Mouse (Mus musculus) CH12.LX (cell line): ENCODE measurements around the gene Setd3. TPM values are rescaled to one million over a fixed set of nuclear protein-coding genes. Genes with fewer than 3 reads are reported as not detected.

Experiments
- DNase-seq: peaks from one replicate; pipeline ENCODE4 v3.0.0-alpha.2; 2013; ENCODE audit errors: extremely low read depth
- H3K27ac ChIP-seq: 2 replicates; pipeline ENCODE4 v1.5.1; 2012; ENCODE audit warnings: low read depth, mild to moderate bottlenecking, control low read depth, moderate library complexity; ENCODE audit not compliant: insufficient read depth
- H3K27me3 ChIP-seq: replicated peaks from 2 replicates; pipeline ENCODE3; 2012; ENCODE audit warnings: inconsistent platforms
- H3K36me3 ChIP-seq, 2 experiments: replicated peaks in 1 of 2; 2 replicates each; pipeline versions ENCODE3 to v1.6.1; 2012; ENCODE audit warnings: inconsistent platforms in 1 of 2, low read length in 1 of 2, mild to moderate bottlenecking in 1 of 2, mixed read lengths in 1 of 2, moderate library complexity in 1 of 2; ENCODE audit not compliant: control insufficient read depth in 1 of 2, insufficient read depth in 1 of 2
- H3K4me1 ChIP-seq, 2 experiments: 2 replicates each; pipeline ENCODE4 v1.6.1; 2012; ENCODE audit warnings: inconsistent platforms in 1 of 2, moderate library complexity in 1 of 2; ENCODE audit not compliant: insufficient read depth in 2 of 2, control insufficient read depth in 1 of 2
- H3K4me2 ChIP-seq: 2 replicates; pipeline ENCODE4 v1.6.1; 2012; ENCODE audit warnings: low read depth, mild to moderate bottlenecking, control low read depth; ENCODE audit not compliant: poor library complexity, insufficient read depth, severe bottlenecking
- H3K4me3 ChIP-seq, 3 experiments: fragments of 150-350 bp in 1 of 3; sonication (generic) in 1 of 3; replicated peaks in 1 of 3; 2 replicates each; pipeline versions ENCODE3 to v1.5.1; 2011 to 2012; ENCODE audit warnings: low read depth in 2 of 3, low read length in 2 of 3, mild to moderate bottlenecking in 2 of 3, moderate library complexity in 2 of 3, control low read depth in 1 of 3, improper control_type of control experiment in 1 of 3, inconsistent platforms in 1 of 3, mixed read lengths in 1 of 3; ENCODE audit not compliant: poor library complexity in 1 of 3
- H3K79me2 ChIP-seq: replicated peaks from 2 replicates; pipeline ENCODE4 v1.6.1; 2012; ENCODE audit warnings: mild to moderate bottlenecking, moderate library complexity; ENCODE audit not compliant: control insufficient read depth, poor library complexity, insufficient read depth, severe bottlenecking; ENCODE audit errors: extremely low read depth
- H3K9ac ChIP-seq: 2 replicates; pipeline ENCODE4 v1.6.1; 2012; ENCODE audit warnings: low read depth, mild to moderate bottlenecking, control low read depth, moderate library complexity; ENCODE audit not compliant: insufficient read depth
- H3K9me3 ChIP-seq: replicated peaks from 2 replicates; pipeline ENCODE3; 2012; ENCODE audit warnings: low read length, inconsistent platforms, mixed read lengths
- BHLHE40 ChIP-seq: IDR thresholded peaks from 2 replicates; pipeline ENCODE4 v1.6.1; 2011; ENCODE audit warnings: mild to moderate bottlenecking, low read depth, low read length, improper control_type of control experiment
- CHD1 ChIP-seq: IDR thresholded peaks from 2 replicates; pipeline ENCODE4 v1.6.1; 2012; ENCODE audit warnings: low read depth, low read length, improper control_type of control experiment, inconsistent platforms
- CHD2 ChIP-seq: IDR thresholded peaks from 2 replicates; pipeline ENCODE4 v1.6.1; 2011; ENCODE audit warnings: low read length, improper control_type of control experiment
- CTCF ChIP-seq, 2 experiments: IDR thresholded peaks in 1 of 2; conservative IDR thresholded peaks in 1 of 2; 2 replicates each; pipeline ENCODE4 v1.5.1; 2011 to 2012; ENCODE audit warnings: low read depth in 2 of 2, low read length in 2 of 2, improper control_type of control experiment in 1 of 2, inconsistent platforms in 1 of 2, mild to moderate bottlenecking in 1 of 2, moderate library complexity in 1 of 2
- ETS1 ChIP-seq: conservative IDR thresholded peaks from 2 replicates; pipeline ENCODE4 v1.6.1; 2012; ENCODE audit warnings: low read depth, mild to moderate bottlenecking, inconsistent platforms, low read length, improper control_type of control experiment, moderate library complexity
- GABPA ChIP-seq: IDR thresholded peaks from 2 replicates; pipeline ENCODE4 v1.6.1; 2012; ENCODE audit warnings: low read depth, low read length, improper control_type of control experiment, inconsistent platforms; ENCODE audit not compliant: insufficient replicate concordance
- HCFC1 ChIP-seq: IDR thresholded peaks from 2 replicates; pipeline ENCODE4 v1.6.1; 2012; ENCODE audit warnings: low read depth, mild to moderate bottlenecking, inconsistent platforms, low read length, improper control_type of control experiment
- JUND ChIP-seq: conservative IDR thresholded peaks from 2 replicates; pipeline ENCODE4 v1.6.1; 2011; ENCODE audit warnings: low read depth, low read length, improper control_type of control experiment
- KAT2A ChIP-seq: IDR thresholded peaks from 2 replicates; pipeline ENCODE4 v1.6.1; 2012; ENCODE audit warnings: low read length, improper control_type of control experiment, inconsistent platforms; ENCODE audit not compliant: insufficient replicate concordance
- MAX ChIP-seq: IDR thresholded peaks from 2 replicates; pipeline ENCODE4 v1.6.1; 2011; ENCODE audit warnings: low read length, improper control_type of control experiment
- MEF2A ChIP-seq: IDR thresholded peaks from 2 replicates; pipeline ENCODE4 v1.6.1; 2014; ENCODE audit warnings: low read depth, mild to moderate bottlenecking, inconsistent platforms, low read length, improper control_type of control experiment, borderline replicate concordance
- MYC ChIP-seq: IDR thresholded peaks from 2 replicates; pipeline ENCODE4 v1.6.1; 2011; ENCODE audit warnings: low read depth, mild to moderate bottlenecking, improper control_type of control experiment, low read length
- NELFE ChIP-seq: IDR thresholded peaks from 2 replicates; pipeline ENCODE4 v1.6.1; 2011; ENCODE audit warnings: low read depth, low read length, improper control_type of control experiment
- NRF1 ChIP-seq: IDR thresholded peaks from 2 replicates; pipeline ENCODE4 v1.6.1; 2014; ENCODE audit warnings: low read depth, mild to moderate bottlenecking, inconsistent platforms, low read length, improper control_type of control experiment, moderate library complexity
- POLR2AphosphoS2 ChIP-seq: IDR thresholded peaks from 2 replicates; pipeline ENCODE4 v1.6.1; 2011; ENCODE audit warnings: low read depth, low read length, improper control_type of control experiment
- SMC3 ChIP-seq: IDR thresholded peaks from 2 replicates; pipeline ENCODE4 v1.6.1; 2011; ENCODE audit warnings: low read depth, low read length, improper control_type of control experiment
- TCF12 ChIP-seq: IDR thresholded peaks from 2 replicates; pipeline ENCODE4 v1.6.1; 2014; ENCODE audit warnings: low read depth, mild to moderate bottlenecking, inconsistent platforms, low read length, improper control_type of control experiment
- UBTF ChIP-seq: IDR thresholded peaks from 2 replicates; pipeline ENCODE4 v1.6.1; 2012; ENCODE audit warnings: low read depth, mild to moderate bottlenecking, inconsistent platforms, low read length, improper control_type of control experiment, moderate library complexity
- USF1 ChIP-seq: IDR thresholded peaks from 2 replicates; pipeline ENCODE4 v1.6.1; 2014; ENCODE audit warnings: low read depth, mild to moderate bottlenecking, inconsistent platforms, low read length, improper control_type of control experiment
- USF2 ChIP-seq: conservative IDR thresholded peaks from 2 replicates; pipeline ENCODE4 v1.6.1; 2011; ENCODE audit warnings: low read depth, low read length, improper control_type of control experiment
- ZKSCAN1 ChIP-seq: IDR thresholded peaks from 2 replicates; pipeline ENCODE4 v1.6.1; 2012; ENCODE audit warnings: low read depth, inconsistent platforms, low read length, improper control_type of control experiment, borderline replicate concordance
- ZMIZ1 ChIP-seq: IDR thresholded peaks from 2 replicates; pipeline ENCODE4 v1.6.1; 2012; ENCODE audit warnings: low read depth, mild to moderate bottlenecking, inconsistent platforms, low read length, improper control_type of control experiment
- dilution Hi-C: fragments of 300-500 bp; cut with MboI; formaldehyde crosslinking; loops from 2 replicates; pipeline ENCODE4 v1.14.3; 2020; ENCODE audit warnings: low sequenced_read_pairs; ENCODE audit not compliant: extremely low pct_unique_long_range_greater_than_20kb, extremely low pct_ligation_motif_present
- in situ Hi-C: fragments of 300-500 bp; cut with MboI; formaldehyde crosslinking; loops from 3 replicates; pipeline ENCODE4 v1.14.3; 2019; ENCODE audit warnings: low sequenced_read_pairs, low pct_ligation_motif_present, low pct_unique_long_range_greater_than_20kb, mixed read lengths
- polyA plus RNA-seq: library from polyadenylated mRNA; unstranded; fragments of >175 nt; gene quantifications from 2 replicates; pipeline ENCODE4 v1.2.1, GENCODE M21; 2012; ENCODE audit warnings: low read depth; ENCODE audit not compliant: insufficient read length
- total RNA-seq, 2 experiments: library from RNA; depleted of rRNA; stranded (reverse); fragments of 300-350 nt in 1 of 2; fragments of >200 nt in 1 of 2; gene quantifications; 2 replicates each; pipeline ENCODE4 v1.2.3; 2012 to 2014

The Setd3 gene
- total and polyA plus RNA-seq, 3 experiments: 44.3 to 65.9 (median 55.8) TPM

DNA sequence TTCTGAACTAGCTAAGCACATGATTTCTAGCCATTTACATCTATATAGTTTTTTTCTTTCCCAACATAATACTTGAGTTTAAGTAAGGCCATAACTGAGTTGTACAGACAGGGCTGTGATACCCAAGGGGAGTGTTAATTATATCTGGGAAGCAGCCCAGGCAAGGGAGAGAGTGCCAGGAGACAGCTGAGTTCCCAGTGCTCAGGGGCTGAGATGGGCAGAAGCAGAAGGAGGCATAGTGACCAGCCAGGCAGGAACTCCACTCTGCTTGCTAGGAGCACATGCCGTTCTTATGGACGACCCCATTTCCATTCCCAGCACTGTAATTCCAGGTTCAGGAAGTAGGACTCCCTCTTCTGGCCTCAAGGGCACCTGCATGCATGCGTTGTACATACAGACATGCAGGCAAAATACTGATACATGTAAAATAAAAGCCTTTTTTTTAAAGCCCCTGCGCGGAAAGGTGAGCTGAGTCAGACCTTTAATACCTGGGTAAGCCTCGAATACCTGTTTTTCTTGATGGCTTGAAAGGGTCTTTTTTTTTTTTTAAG is 8.5 kb upstream of the Setd3 start:
- Histone ChIP-seq H3K4me2 (no peak overlapping the region), H3K4me1 (peaks cover 0 to 4% of the 10 kb centered on the region in 2 experiments; a peak in 1 of 4 replicates), H3K36me3 (peaks cover 76 to 92% of the 10 kb centered on the region in 2 experiments), H3K4me3 (no peak overlapping the region), H3K27me3 (no peaks in the 10 kb centered on the region), H3K79me2 (peaks cover 26% of the 10 kb centered on the region), H3K27ac (no peak overlapping the region), H3K9me3 (no peaks in the 10 kb centered on the region), H3K9ac (no peak overlapping the region)
- no peak for TF ChIP-seq MYC
- peak in 1 of 2 experiments; percentile 18; a peak in 1 of 4 replicates for TF ChIP-seq CTCF (conservative IDR thresholded peaks at IDR 0.05 in 1 of 2, IDR thresholded peaks at IDR 0.05 in 1 of 2; ENCODE audit: low read depth in 2 of 2, low read length in 2 of 2)
- DNase-seq: no peak
- dilution Hi-C loops (no loop called here), in situ Hi-C loops (no loop called here)

DNA sequence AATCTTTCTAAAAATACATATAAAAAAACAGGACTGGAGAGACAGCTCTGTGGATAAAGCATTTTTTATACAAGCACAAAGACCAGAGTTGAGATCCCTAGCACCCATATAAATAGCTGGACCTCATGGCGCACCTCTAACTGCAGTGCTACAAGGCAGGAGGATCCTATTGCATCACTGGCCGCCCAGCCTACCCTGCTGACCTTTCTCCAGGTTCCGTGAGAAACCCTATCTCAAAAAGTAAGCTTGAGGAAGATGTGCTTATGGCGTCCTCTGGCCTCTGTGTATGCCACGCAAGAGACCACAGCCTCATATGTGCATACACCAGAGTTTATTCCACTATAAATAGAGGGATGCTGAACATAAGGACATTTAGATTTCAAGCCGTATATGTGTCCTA is 2.6 kb upstream of the Setd3 start:
- H3K36me3 ChIP-seq: peaks cover 33 to 53% of the 10 kb centered on the region in 2 experiments
- in situ Hi-C loops: no loop called here

DNA sequence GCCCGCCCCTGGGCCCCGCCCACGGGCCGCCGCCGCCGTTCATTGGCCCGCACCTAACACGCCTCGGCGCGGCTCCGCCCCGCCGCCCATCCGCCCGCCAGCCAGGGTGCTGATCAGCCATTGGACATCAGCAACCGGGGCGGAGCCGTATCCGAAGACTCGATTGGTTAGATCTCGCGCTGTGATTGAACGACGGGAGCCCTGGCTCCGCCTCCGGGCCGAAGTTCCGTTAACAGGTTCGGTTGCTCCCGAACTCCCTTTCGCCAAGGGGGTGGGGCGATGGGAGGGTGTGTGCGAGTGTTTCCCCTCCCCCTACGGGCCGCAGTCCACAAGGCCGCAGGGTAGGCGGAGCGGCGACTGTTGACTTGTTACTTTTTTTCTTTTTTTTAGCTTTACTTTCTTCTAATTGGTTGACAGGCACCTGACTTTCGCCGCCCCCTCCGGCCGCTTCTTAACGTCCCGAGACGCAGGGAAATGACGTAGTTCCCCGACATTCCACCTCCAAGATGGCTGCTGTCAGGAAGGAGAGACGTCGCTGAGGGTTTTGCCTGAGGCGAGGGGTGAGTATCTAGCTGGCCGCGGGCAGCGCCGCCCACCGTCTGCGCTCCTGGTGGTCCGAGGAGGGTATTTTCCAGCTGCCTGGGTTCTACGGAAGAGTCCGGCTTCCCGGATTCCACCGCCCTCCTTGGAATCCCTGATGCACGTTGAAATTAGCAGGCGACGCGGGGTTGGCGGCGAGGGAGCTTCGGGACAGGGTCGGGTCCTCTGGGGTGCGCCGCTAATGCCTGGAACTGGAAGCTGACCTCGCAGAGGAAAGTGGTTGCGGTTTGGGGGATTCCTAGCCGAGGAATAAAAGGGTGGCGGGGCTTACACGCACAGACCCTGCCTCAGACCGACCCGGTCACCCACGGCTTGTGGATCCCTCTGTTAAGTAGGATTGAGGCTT is 480 bp upstream of the Setd3 start, which contains the start of gene Ccnk:
Ccnk (plus strand) TSS at position 259 of the 946 bp plus-strand sequence.
- Histone ChIP-seq H3K36me3 (peaks cover 14 to 33% of the 10 kb centered on the region in 2 experiments), H3K27ac (peak within 1 kb of the TSS; percentile 39), H3K4me3 (peak within 1 kb of the TSS; percentile 91 to 99 (median 98)), H3K4me2 (peak within 1 kb of the TSS; percentile 92), H3K4me1 (peaks cover 6 to 48% of the 10 kb centered on the region in 2 experiments; a peak in 3 of 4 replicates), H3K79me2 (peaks cover 76% of the 10 kb centered on the region), H3K9me3 (no peaks in the 10 kb centered on the region), H3K9ac (peak within 1 kb of the TSS; percentile 92), H3K27me3 (no peaks in the 10 kb centered on the region)
- peak; percentile 99 for DNase-seq
- in situ Hi-C loops: no loop called here
- dilution Hi-C loops: no loop called here
- TF ChIP-seq POLR2AphosphoS2 (0 out of 2 replicates have a peak, but pooled peaks have one; percentile 70), BHLHE40 (no peak), SMC3 (no peak), KAT2A (peak; percentile 24; the same call in 1 of the 2 replicates), NRF1 (no peak), JUND (no peak), USF1 (peak; percentile 47), GABPA (no peak), HCFC1 (peak; percentile 86), UBTF (no peak; the same call in 1 of the 2 replicates), ETS1 (no peak), CHD1 (no peak), ZKSCAN1 (no peak), ZMIZ1 (no peak), MEF2A (no peak), TCF12 (peak; percentile 91), USF2 (peak; percentile 38; the same call in 1 of the 2 replicates), NELFE (peak; percentile 88), CHD2 (peak; percentile 85)

More for the DNA sequence above, 2.6 kb upstream of the Setd3 start:
- Histone ChIP-seq H3K4me3 (no peak overlapping the region), H3K9me3 (no peaks in the 10 kb centered on the region), H3K9ac (no peak overlapping the region), H3K79me2 (peaks cover 68% of the 10 kb centered on the region), H3K27me3 (no peaks in the 10 kb centered on the region), H3K4me1 (peaks cover 2 to 29% of the 10 kb centered on the region in 2 experiments; a peak in 2 of 4 replicates), H3K27ac (no peak overlapping the region), H3K4me2 (no peak overlapping the region)
- dilution Hi-C loops: no loop called here
- TF ChIP-seq USF2 (no peak), MAX (no peak), UBTF (no peak)
- no peak for DNase-seq
